Mouse (Mus musculus) bone marrow macrophage, adult 2 months (primary cell): ENCODE data around the gene Ano1.

Source experiments
- CTCF ChIP-seq: IDR thresholded peaks from 2 replicates; pipeline ENCODE4 v1.5.1; 2012; ENCODE audit warnings: low read depth, mild to moderate bottlenecking, low read length, moderate library complexity
- POLR2A ChIP-seq: IDR thresholded peaks from 2 replicates; pipeline ENCODE4 v1.6.1; 2012; ENCODE audit warnings: mild to moderate bottlenecking, low read depth, low read length, borderline replicate concordance

- TF ChIP-seq CTCF (no peak), POLR2A (no peak)
Observed at GRCm38 (mm10) chr7:144731897-144732291, 19.9 kb downstream of the Ano1 start.
